Mouse (Mus musculus): ENCODE results near the gene Chpf2.

DNA sequence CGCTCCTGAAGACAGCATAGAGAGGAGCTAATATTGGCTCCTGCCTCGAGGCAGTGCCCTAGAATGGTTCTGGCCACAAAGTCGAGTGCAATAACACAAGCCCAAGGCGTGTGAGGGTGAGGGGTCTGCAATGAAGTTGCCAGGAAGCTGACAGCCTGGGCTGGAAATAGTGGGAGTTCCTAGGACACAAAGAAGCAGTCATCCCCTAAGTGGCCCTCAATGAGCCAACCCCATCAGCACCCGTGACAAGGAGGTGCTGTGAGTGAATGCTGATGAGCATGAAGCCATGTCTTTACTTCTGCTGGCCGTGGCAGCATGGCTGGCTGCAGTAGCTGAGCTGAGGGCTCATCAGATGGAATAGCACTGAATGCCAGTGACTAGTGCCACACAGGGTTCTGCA lies 28.6 kb downstream of the Chpf2 start:
- TF ChIP-seq CTCF (IDR thresholded peaks at IDR 0.05; ENCODE audit: low read depth, low read length), result no peak
- TF ChIP-seq TAL1 (conservative IDR thresholded peaks at IDR 0.05; ENCODE audit: low read depth, low read length), result no peak

All from G1E (cell line).